Mouse (Mus musculus) intestine, postnatal 0 days (tissue): Measurements from ENCODE around the gene Snapc1. TPM values are rescaled to one million over a fixed set of nuclear protein-coding genes. Genes with fewer than 3 reads are reported as not detected.

ENCODE experiments used
- ATAC-seq: fragments of 200-750 bp; cut with Nextera tagmentation; 2 replicates; pipeline ENCODE4 v1.8.0; 2017; ENCODE audit warnings: mild to moderate bottlenecking, moderate TSS enrichment, moderate library complexity
- H3K27ac ChIP-seq: fragments of 300-500 bp; sonication (generic); 2 replicates; pipeline ENCODE4 v1.5.1; 2014; ENCODE audit warnings: mild to moderate bottlenecking, low read depth, low read length, moderate library complexity
- H3K27me3 ChIP-seq: fragments of 300-500 bp; sonication (generic); replicated peaks from 2 replicates; pipeline ENCODE4 v1.6.1; 2014; ENCODE audit warnings: low read length, mixed read lengths; ENCODE audit not compliant: control insufficient read depth, insufficient read depth
- H3K36me3 ChIP-seq: fragments of 300-500 bp; sonication (generic); 2 replicates; pipeline ENCODE4 v1.6.1; 2014; ENCODE audit warnings: mild to moderate bottlenecking, moderate library complexity; ENCODE audit not compliant: control insufficient read depth, insufficient read depth
- H3K4me1 ChIP-seq: fragments of 300-500 bp; sonication (generic); replicated peaks from 2 replicates; pipeline ENCODE4 v1.6.1; 2014; ENCODE audit warnings: antibody characterized with exemption, low read length, mixed read lengths; ENCODE audit not compliant: control insufficient read depth, insufficient read depth
- H3K4me2 ChIP-seq: fragments of 300-500 bp; sonication (generic); replicated peaks from 2 replicates; pipeline ENCODE4 v1.6.1; 2014; ENCODE audit warnings: low read depth, mild to moderate bottlenecking, moderate library complexity
- H3K4me3 ChIP-seq: fragments of 300-500 bp; sonication (generic); 2 replicates; pipeline ENCODE4 v1.5.1; 2014; ENCODE audit warnings: low read depth, low read length
- H3K9ac ChIP-seq: fragments of 300-500 bp; sonication (generic); 2 replicates; pipeline ENCODE4 v1.6.1; 2014; ENCODE audit warnings: mild to moderate bottlenecking, low read depth, low read length
- H3K9me3 ChIP-seq: fragments of 300-500 bp; sonication (generic); 2 replicates; pipeline ENCODE4 v1.6.1; 2016; ENCODE audit warnings: mixed run types; ENCODE audit not compliant: control insufficient read depth
- CTCF ChIP-seq: sonication (generic); IDR thresholded peaks from 2 replicates; pipeline ENCODE4 v1.5.1; 2016; ENCODE audit warnings: low read depth, mild to moderate bottlenecking, control low read depth, antibody characterized with exemption, moderate library complexity
- WGBS: fragments of 180-500 bp; shearing (Covaris S2); extraction: QIAGEN DNeasy Blood & Tissue Kit; methylation state at CpG from one replicate; pipeline ENCODE4 v1.1.7; 2014; 5-methylcytosine and 5-hydroxymethylcytosine counted together
- polyA plus RNA-seq: library from polyadenylated mRNA; unstranded; fragments of >200 nt; fragmentation: Nextera tagmentation; extraction: Ambion mirVana; gene quantifications from 2 replicates; pipeline ENCODE4 v1.2.1, GENCODE M21; 2015

The Snapc1 gene
- polyA plus RNA-seq, 1 experiment from 2014 or later: 6.7 TPM

GRCm38 (mm10) chr12:74002449-74002848 lies 38.2 kb downstream of the Snapc1 start:
- Histone ChIP-seq H3K9me3 (no peaks in the 10 kb centered on the region), H3K27me3 (peaks cover 16% of the 10 kb centered on the region), H3K4me1 (no peaks in the 10 kb centered on the region), H3K9ac (no peak overlapping the region), H3K4me2 (no peak overlapping the region), H3K4me3 (no peak overlapping the region), H3K36me3 (no peaks in the 10 kb centered on the region), H3K27ac (no peak overlapping the region)
- no peak for TF ChIP-seq CTCF
- 89% methylated on average over 9 of the region's 9 CpGs for whole genome bisulfite sequencing
- ATAC-seq: no peak

GRCm38 (mm10) chr12:74009448-74009911 lies 45.2 kb downstream of the Snapc1 start:
- WGBS: 24% methylated on average over 8 of the region's 8 CpGs
- H3K9ac ChIP-seq: no peak overlapping the region

GRCm38 (mm10) chr12:74013739-74014138 lies 49.5 kb downstream of the Snapc1 start:
- WGBS: 1% methylated on average over 6 of the region's 6 CpGs
- H3K9me3 ChIP-seq: no peaks in the 10 kb centered on the region
- peak overlapping the region; percentile 27; the same call in 1 of the 2 replicates for H3K4me2 ChIP-seq
- H3K27ac ChIP-seq: no peak overlapping the region
- H3K9ac ChIP-seq: no peak overlapping the region
- no peaks in the 10 kb centered on the region for H3K36me3 ChIP-seq
- H3K4me3 ChIP-seq: no peak overlapping the region
- TF ChIP-seq CTCF: peak; percentile 96
- no peaks in the 10 kb centered on the region for H3K4me1 ChIP-seq
- no peaks in the 10 kb centered on the region for H3K27me3 ChIP-seq
- no peak for ATAC-seq

More at GRCm38 (mm10) chr12:74009448-74009911, 45.2 kb downstream of the Snapc1 start:
- H3K4me1 ChIP-seq: no peaks in the 10 kb centered on the region
- H3K4me2 ChIP-seq: no peak overlapping the region
- H3K4me3 ChIP-seq: no peak overlapping the region
- no peaks in the 10 kb centered on the region for H3K36me3 ChIP-seq
- H3K27me3 ChIP-seq: no peaks in the 10 kb centered on the region
- TF ChIP-seq CTCF: peak; percentile 90
- H3K27ac ChIP-seq: no peak overlapping the region
- H3K9me3 ChIP-seq: no peaks in the 10 kb centered on the region
- ATAC-seq: 0 out of 2 replicates have a peak, but pooled peaks have one; percentile 16

GRCm38 (mm10) chr12:74014739-74015270 lies 50.5 kb downstream of the Snapc1 start:
- no peaks in the 10 kb centered on the region for H3K4me1 ChIP-seq
- H3K4me2 ChIP-seq: no peak overlapping the region
- no peaks in the 10 kb centered on the region for H3K36me3 ChIP-seq
- H3K4me3 ChIP-seq: no peak overlapping the region
- TF ChIP-seq CTCF: peak; percentile 63
- ATAC-seq: no peak
- no peak overlapping the region for H3K27ac ChIP-seq
- WGBS: 54% methylated on average over 7 of the region's 7 CpGs
- H3K9me3 ChIP-seq: no peaks in the 10 kb centered on the region
- H3K27me3 ChIP-seq: no peaks in the 10 kb centered on the region
- no peak overlapping the region for H3K9ac ChIP-seq

GRCm38 (mm10) chr12:74015491-74015890 lies 51.2 kb downstream of the Snapc1 start:
- Histone ChIP-seq H3K4me3 (no peak overlapping the region), H3K27ac (no peak overlapping the region), H3K36me3 (no peaks in the 10 kb centered on the region), H3K4me1 (no peaks in the 10 kb centered on the region), H3K9me3 (no peaks in the 10 kb centered on the region), H3K4me2 (no peak overlapping the region), H3K27me3 (no peaks in the 10 kb centered on the region), H3K9ac (no peak overlapping the region)
- TF ChIP-seq CTCF: no peak
- ATAC-seq: no peak
- 75% methylated on average over 5 of the region's 5 CpGs for WGBS

DNA sequence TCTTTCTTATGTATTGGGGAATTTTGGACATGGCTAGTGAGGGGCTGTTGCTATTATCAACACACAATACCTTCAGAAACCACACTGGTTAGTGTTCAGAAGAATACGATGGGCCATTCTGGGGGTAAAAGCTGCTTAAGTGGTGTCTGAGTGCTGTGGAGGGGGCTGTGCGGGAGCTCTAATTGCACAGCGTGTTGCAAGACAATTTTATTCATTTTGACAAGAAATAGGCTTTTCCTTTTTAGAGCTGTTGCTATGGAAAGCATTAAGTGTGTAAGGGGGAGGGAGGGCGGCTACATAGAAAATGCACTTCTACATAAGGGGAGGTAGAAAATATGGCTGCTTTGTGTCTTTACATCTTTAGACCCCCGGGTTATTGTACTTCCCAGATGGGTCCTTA lies 59.0 kb downstream of the Snapc1 start:
- Histone ChIP-seq H3K36me3 (no peaks in the 10 kb centered on the region), H3K4me2 (no peak overlapping the region), H3K9ac (no peak overlapping the region), H3K27ac (no peak overlapping the region), H3K9me3 (no peaks in the 10 kb centered on the region), H3K27me3 (no peaks in the 10 kb centered on the region), H3K4me3 (no peak overlapping the region), H3K4me1 (no peaks in the 10 kb centered on the region)
- 84% methylated on average over 5 of the region's 5 CpGs for WGBS
- no peak for TF ChIP-seq CTCF
- ATAC-seq: no peak
